Mouse (Mus musculus) common myeloid progenitor, adult 5-6 weeks (primary cell): ENCODE data around the gene Espnl. TPM values are rescaled to one million over a fixed set of nuclear protein-coding genes. Genes with fewer than 3 reads are reported as not detected.

ENCODE experiments used
- ATAC-seq: replicated peaks from 2 replicates; pipeline ENCODE4 v1.8.0; 2016; ENCODE audit warnings: low read depth, mild to moderate bottlenecking, moderate TSS enrichment, inconsistent platforms; ENCODE audit not compliant: poor library complexity, severe bottlenecking
- total RNA-seq: library from RNA; stranded (forward); fragments of 200-1000, 187-1606 nt; gene quantifications from 2 replicates; pipeline ENCODE4 v1.2.3, GENCODE M21; 2017

The Espnl gene
- total RNA-seq, 1 experiment from 2014 or later = 0.14 TPM

GRCm38 (mm10) chr1:91369408-91369807 lies 47.5 kb downstream of the Espnl start:
- ATAC-seq = no peak

GRCm38 (mm10) chr1:91370055-91370454 lies 48.2 kb downstream of the Espnl start:
- ATAC-seq = no peak

- peak; percentile 35; the same call in 1 of the 2 replicates for ATAC-seq
These were observed 51.5 kb downstream of the Espnl start for GRCm38 (mm10) chr1:91373414-91373835.

GRCm38 (mm10) chr1:91380453-91381090 lies 58.7 kb downstream of the Espnl start:
- peak; percentile 91 for ATAC-seq

GRCm38 (mm10) chr1:91381091-91381471 lies 59.2 kb downstream of the Espnl start:
- no peak for ATAC-seq

GRCm38 (mm10) chr1:91390369-91390768 lies 68.5 kb downstream of the Espnl start:
- ATAC-seq = no peak

GRCm38 (mm10) chr1:91397927-91398259 lies 76.0 kb downstream of the Espnl start:
- no peak for ATAC-seq

Other genes starting within 250 kb of the Espnl start
- gene Rbm44, start 177.0 kb upstream of the Espnl start, total RNA-seq = 7.7 and 10.4 TPM in 2 replicates
- gene Ramp1, start 142.3 kb upstream of the Espnl start, total RNA-seq = 89.1 and 108 TPM in 2 replicates
- gene Ube2f, start 71.8 kb upstream of the Espnl start, total RNA-seq = 35.2 and 44.8 TPM in 2 replicates
- gene Scly, start 23.7 kb upstream of the Espnl start, total RNA-seq = 19.9 and 23.2 TPM in 2 replicates
- 0.05 TPM in 1 of 2 replicates, not detected in the other for gene Klhl30, start 28.9 kb downstream of the Espnl start, total RNA-seq
- 0.58 and 0.73 TPM in 2 replicates for gene Erfe, start 44.4 kb downstream of the Espnl start, total RNA-seq
- gene Ilkap, start 76.7 kb downstream of the Espnl start, total RNA-seq = 123 and 126 TPM in 2 replicates
- gene Hes6, start 92.0 kb downstream of the Espnl start, total RNA-seq = 22.9 and 31.3 TPM in 2 replicates
- gene Per2, start 137.2 kb downstream of the Espnl start, total RNA-seq = 5.3 and 6.4 TPM in 2 replicates
- 4.0 and 5.2 TPM in 2 replicates for gene Traf3ip1, start 172.6 kb downstream of the Espnl start, total RNA-seq
- 14.7 and 15.2 TPM in 2 replicates for gene Asb1, start 218.5 kb downstream of the Espnl start, total RNA-seq